Mouse (Mus musculus) right cerebral cortex, postnatal 36 days (tissue): ENCODE measurements around the gene Krt10.

ENCODE experiments used
- DNase-seq, 2 experiments: peaks; one replicate each; pipeline ENCODE4 v3.0.0; 2022; ENCODE audit warnings: low spot score in 2 of 2, mixed read lengths in 1 of 2

Gene Krt10

GRCm38 (mm10) chr11:99389264-99389663 lies at the start of gene Krt10:
Gene Krt10, minus strand, starts transcription at chr11:99389364.
- DNase-seq = no peak

- no peak for DNase-seq
Measured at GRCm38 (mm10) chr11:99437972-99438371, 48.8 kb upstream of the Krt10 start, which contains the start of gene Krt20. Gene Krt20, minus strand, starts transcription at chr11:99438150.

GRCm38 (mm10) chr11:99436625-99437024 lies 47.5 kb upstream of the Krt10 start:
- DNase-seq = no peak

GRCm38 (mm10) chr11:99430670-99431069 lies 41.5 kb upstream of the Krt10 start:
- peak in 1 of 2 experiments; percentile 32 for DNase-seq

DNA sequence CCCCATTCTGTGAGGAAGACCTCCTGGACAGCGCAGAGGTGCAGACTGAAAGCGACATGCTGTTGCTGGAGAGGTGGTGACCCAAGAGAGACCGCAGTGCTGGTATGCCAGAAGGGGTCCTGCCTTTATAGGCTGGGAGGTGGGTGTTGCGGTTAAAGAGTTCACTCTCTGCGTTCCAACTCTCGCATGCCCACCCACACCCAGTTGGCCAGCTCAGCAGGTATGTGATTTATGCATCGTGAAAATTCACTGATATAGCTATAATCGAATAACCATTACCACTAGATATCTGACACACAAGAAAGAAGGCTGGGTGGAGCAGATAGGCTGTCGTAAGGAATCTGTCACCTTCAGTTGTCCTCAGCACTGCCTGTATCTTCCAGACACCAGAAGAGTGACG lies 33.0 kb upstream of the Krt10 start, which contains the start of gene Krt12:
Gene Krt12, minus strand, starts transcription at position 101 of the 400 bp plus-strand sequence.
- DNase-seq = no peak

GRCm38 (mm10) chr11:99420586-99420985 lies 31.4 kb upstream of the Krt10 start:
- peak in 1 of 2 experiments; percentile 46 for DNase-seq

DNA sequence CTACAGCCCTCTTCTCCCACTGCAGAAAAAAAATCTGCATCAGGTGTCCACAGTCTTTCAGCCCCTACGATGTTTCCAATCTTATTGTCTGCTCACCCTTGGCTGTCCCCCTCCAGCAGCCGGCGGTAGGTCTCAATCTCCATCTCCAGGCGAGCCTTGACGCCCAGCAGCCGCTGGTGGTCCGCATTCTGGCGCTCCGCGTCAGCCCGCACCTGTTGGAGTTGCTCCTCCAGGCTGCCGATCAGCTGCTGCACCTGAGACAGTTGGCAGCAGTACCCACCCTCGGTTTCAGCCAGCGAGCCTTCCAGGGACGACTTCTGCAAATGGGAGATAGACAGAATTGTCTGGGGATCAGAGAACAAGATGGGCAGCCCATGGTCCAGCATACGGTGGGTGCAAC lies 28.7 kb upstream of the Krt10 start:
- DNase-seq = no peak

GRCm38 (mm10) chr11:99416902-99417301 lies 27.7 kb upstream of the Krt10 start:
- DNase-seq = peak; percentile 61 to 84

DNA sequence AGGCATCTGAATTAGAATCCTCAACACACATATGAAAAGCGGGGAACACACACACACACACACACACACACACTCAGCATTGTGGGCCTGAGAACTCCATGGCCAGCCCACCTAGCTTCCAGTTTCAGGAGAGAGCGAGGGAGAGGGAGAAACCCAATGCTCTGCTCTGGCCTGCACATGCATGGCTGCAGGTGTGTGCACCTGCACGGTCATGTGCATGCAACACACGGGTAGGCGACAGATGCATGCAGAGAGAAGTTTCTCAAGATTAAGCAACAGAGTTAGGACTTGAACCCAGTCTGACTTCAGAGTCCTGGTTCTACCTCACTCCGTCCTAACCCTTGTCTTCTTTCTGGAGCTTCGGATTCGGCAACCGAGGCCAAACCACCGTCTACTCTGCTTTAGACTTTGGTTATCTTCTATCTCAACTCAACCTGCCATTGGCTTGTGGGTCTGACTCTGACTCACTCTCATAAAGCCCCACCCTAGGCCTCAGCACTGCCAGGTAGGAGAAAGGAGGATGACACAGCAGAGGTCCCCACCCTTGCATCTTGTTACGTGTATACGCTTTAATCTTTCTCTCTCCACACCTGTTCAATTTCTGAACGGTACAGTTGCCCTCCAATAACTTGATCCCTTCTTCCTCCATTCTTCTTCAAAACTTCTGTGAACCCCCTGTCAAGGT lies 25.4 kb upstream of the Krt10 start:
- no peak for DNase-seq

GRCm38 (mm10) chr11:99413247-99413646 lies 24.1 kb upstream of the Krt10 start:
- no peak for DNase-seq

- DNase-seq = no peak
Measured at GRCm38 (mm10) chr11:99406186-99406585, 17.0 kb upstream of the Krt10 start.

DNA sequence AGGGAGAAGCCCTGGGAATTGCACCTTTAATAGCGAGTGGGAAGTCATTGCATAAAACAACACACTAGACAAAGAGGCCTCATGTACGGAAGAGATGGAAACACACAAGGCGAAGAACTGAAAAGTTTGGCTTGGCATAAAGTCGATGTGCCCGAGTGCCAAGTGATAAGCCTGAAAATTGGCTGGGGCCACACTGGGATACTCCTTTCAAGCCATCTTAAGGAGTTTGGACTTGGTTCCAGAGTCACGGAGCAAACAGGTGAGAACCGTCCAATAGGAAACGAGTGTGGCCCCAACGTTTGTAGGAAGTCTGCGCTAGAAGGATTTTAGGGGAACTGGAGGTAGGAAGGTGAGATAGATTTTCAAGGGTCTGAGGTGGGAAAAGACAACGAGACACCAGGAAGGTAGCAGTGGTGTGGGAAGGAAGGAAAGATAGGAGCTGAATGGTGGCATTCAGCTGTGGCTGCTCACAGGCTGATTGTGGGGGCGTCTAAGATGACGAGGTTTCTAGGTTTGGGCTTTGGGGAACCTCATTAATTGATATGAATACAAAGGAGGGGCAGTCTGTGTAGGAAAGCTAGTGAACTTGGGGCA lies 10.9 kb upstream of the Krt10 start:
- no peak for DNase-seq

- DNase-seq = no peak
Measured at GRCm38 (mm10) chr11:99398832-99399231, 9.7 kb upstream of the Krt10 start.

DNA sequence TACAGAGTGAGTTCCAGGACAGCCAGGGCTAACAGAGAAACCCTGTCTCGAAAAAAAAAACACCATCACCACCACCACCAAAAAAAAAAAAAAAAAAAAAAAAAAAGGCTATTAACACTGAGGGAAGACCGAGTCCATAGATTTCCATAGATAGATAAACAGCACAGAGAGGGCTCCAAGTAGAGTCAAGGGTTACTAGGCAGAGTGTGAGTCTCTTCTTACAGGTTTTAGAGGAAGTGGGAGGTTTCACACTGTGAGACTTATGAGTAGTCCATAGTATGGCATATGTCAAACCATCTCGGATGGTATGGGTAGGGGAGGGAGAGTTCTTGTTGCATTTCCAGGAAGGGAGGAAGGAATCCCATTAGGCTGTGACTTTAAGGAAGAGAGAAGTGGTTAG lies 8.9 kb upstream of the Krt10 start:
- no peak for DNase-seq

GRCm38 (mm10) chr11:99396661-99397060 lies 7.5 kb upstream of the Krt10 start:
- DNase-seq = no peak

- no peak for DNase-seq
Measured at GRCm38 (mm10) chr11:99396034-99396433, 6.9 kb upstream of the Krt10 start.

- no peak for DNase-seq
Measured at GRCm38 (mm10) chr11:99392492-99392891, 3.3 kb upstream of the Krt10 start.

- no peak for DNase-seq
Measured at GRCm38 (mm10) chr11:99391375-99391774, 2.2 kb upstream of the Krt10 start.

DNA sequence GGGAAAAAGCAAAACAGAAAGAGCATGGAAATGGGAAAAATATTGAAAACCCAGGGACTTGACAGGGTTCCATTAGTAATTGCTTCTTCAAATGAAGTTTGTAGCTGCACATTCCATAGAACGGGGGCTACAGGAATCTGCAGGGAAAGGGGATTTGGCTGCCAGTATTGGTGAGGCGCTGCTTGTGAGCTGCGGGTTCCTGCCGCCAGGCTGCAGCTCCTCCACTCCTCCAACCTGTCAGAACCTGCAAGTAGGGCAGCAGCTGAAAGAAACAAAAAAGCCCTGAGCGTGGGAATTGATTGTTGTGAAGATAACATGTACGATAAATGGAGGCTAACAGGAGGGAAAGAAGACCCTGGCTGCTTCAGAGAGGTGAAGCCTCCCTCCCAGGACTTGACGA lies 1.7 kb upstream of the Krt10 start:
- no peak for DNase-seq

- no peak for DNase-seq
Measured at GRCm38 (mm10) chr11:99388661-99389060, 503 bp downstream of the Krt10 start.

DNA sequence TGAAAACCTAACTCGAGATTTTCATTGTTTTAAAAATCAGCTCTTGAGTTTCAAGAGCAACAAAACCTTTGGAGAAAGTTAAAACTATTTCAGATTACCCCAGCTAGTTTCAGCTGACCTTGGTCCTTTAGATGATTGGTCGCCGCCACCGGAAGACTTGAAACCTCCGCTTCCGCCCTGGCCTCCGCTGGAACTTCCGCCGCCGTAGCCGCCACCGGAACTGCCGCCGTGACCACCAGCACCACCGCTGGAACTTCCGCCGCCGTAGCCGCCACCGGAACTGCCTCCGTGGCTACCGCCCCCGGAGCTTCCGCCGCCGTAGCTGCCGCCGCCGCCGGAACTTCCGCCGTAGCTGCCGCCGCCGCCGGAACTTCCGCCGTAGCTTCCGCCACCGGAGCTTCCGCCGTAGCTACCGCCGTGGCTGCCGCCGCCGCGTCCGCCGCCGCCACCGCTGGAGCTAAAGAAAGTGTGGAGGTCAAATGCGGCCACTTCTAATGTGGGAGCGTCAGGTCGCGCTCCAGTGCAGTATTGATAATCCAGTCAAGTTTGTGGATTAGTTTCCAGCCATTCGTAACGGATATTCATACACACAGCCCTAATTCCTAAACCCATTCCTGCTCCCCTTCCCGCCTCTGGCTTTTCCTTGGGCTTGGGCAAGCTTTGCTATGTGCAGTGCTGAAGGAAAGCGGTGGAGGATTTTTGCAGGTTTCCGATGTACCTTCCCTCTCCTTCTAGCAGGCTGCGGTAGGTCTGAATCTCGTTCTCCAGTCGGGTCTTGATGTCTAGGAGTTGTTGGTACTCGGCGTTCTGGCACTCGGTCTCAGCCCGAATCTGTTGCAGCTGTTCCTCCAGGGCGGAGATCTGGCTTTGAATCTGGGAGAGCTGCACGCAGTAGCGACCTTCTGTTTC lies 3.1 kb downstream of the Krt10 start:
- DNase-seq = peak; percentile 80 to 87

DNA sequence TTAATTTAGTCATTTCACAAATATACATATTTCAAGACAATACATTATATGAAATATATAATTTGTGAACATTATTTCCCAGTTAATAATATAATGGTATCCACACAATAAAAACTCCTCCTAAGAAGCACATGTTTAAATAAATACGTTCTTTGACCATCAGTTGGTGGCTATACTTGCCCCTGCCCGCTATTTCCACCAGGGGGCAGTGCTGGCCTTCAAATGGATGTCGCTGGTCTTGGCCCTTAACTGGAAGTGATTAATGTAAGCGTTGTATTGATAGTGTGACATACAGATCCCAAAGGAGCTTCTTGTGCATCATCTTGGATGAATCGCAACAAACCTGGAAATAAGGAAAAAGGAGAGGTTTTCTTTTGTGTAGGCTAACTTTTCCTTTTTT lies 9.6 kb downstream of the Krt10 start:
- peak; percentile 49 to 54 for DNase-seq
